Mouse (Mus musculus) erythroid progenitor cell, adult 5-6 weeks (primary cell): ENCODE measurements around the gene Krtap4-13. TPM values are rescaled to one million over a fixed set of nuclear protein-coding genes. Genes with fewer than 3 reads are reported as not detected.
"Not testable (repeated sequence)": the region's sequence is repeated elsewhere in the genome, so short reads cannot be mapped to it uniquely, and the experiment has no call there.

Experiments used
- ATAC-seq: replicated peaks from 2 replicates; pipeline ENCODE4 v1.8.0; 2016; ENCODE audit warnings: moderate number of reproducible peaks, mild to moderate bottlenecking, moderate TSS enrichment, inconsistent platforms; ENCODE audit not compliant: poor library complexity, low FRiP score, severe bottlenecking
- total RNA-seq, 2 experiments: library from RNA; stranded (forward) in 1 of 2; stranded (reverse) in 1 of 2; fragments of 150-400 nt in 1 of 2; fragments of 186-747, 209-891 nt in 1 of 2; gene quantifications; 2 replicates each; pipeline versions ENCODE4 v1.2.3 to v1.2.4; 2015 to 2017; ENCODE audit warnings: low replicate concordance in 2 of 2

Krtap4-13 gene
- not detected in 2 replicates for total RNA-seq (2015; ENCODE audit: low replicate concordance)
- total RNA-seq (2017; ENCODE audit: low replicate concordance) = not detected in 2 replicates

DNA sequence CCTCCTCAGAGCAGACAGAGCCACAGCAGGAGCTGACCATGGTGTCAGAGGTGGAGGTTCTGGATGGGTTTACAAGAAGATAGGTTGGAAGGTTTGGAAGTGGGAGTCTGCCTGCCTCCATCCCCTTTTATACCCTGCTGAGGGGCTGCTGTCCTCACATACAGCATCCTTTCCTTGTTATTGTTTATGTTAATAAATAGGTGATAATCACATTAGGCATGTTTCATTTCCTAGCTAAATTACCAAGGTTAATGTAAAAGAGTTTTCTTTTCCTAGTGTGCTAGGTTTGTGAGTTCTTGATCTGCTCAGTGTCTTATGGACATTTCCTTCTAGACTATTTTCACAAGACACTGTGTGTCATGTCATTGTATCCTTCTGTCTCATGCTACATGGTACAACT, at the start of gene Krtap4-13:
Gene Krtap4-13 (minus strand): TSS at position 101 of the 400 bp plus-strand sequence.
- not testable (repeated sequence) for ATAC-seq

DNA sequence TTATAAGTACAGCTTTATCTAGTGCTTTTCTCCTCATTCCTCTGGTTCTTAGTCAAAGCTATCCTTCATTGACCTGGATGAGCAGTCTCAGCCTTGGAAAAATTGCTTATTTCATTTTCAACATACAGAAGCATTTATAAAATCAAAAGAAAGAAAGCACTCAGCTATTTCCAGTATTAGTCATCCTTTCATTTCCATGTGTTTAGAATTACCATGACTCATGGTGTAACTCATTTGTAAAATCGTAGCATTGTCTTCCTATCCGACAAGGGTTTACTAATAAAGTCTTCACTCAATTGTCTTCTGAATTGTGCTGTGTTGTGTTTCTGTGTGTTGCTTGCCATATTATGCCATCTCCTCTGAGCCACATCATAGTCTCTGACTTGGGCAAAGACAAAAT, 49.1 kb upstream of the Krtap4-13 start:
- no peak for ATAC-seq

DNA sequence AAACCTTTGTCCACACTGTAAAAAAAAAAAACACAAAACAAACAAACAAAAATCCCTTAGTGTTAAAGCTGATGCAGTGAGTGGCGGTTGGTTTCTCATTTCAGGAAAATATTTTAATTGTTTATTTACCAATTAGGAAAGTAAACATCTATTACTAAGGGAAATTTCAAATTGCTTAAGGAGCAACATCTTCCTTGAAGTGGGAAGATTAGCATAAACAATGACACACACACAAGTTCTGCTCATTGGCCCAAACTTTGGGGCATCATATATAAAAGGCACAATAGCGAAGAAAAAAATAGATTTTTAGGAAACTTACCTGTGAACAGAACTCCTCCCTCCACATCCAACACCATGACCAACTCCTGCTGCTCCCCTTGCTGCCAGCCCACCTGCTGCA, 47.9 kb upstream of the Krtap4-13 start, which contains the start of gene Gm11568:
Gene Gm11568 (plus strand): TSS at position 301 of the 400 bp plus-strand sequence.
- no peak for ATAC-seq

DNA sequence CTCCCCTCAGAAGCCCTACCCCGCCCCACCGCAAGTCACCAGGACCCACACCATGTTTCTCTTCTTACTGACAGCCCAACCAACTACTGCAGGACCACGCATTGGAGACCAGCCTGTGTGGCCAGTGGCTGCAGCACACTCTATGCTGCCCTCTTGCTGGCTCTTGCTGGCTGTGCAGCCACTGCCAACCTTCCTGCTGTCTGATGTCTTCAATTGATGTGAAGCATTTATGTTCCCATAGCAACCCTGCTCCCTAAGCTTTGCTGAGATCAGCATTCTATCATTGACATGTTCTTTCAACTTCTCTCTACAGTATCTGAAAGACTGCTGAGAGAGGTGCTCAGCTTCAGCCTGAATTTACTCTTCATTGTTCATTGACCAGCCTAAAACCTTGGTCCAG, 44.4 kb upstream of the Krtap4-13 start:
- ATAC-seq = no peak

DNA sequence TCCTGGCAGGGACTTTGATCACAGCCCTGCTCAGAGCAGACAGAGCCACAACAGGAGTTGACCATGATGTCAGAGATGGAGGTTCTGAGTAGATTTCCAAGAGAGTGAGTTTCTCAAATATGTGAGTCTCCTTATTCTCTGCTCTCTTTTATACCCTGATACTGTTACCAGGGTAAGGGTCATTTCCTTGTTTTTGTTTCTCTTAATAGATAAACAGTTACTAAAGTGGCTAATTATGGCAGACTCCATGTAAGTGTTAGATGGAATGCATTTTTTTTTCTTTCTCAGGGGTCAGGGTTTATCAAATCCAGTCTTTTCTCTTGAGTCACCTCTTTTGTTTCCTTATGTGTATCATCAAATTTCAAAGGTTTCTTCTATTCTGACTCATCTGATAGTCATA, 41.8 kb upstream of the Krtap4-13 start, which contains the start of gene Krtap4-16:
Gene Krtap4-16 (minus strand): TSS at position 101 of the 400 bp plus-strand sequence.
- no peak for ATAC-seq

DNA sequence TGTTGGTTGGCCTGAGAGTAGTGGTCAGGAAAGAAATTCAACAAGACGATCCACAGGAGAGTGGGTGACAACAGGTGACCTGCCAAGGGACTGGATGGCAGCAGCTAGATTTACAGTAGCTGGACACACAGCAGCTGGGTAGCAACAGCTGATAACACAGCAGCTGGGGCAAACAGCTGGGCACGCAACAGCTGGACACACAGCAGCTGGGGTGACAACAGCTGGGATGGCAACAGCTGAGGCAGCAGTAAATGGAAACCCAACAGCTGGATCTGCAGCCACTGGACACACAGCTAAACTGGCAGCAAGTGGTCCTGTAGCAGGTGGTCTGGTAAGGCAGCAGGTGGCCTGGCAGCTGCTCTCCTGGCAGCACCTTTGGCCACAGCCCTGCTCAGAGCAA, 37.1 kb upstream of the Krtap4-13 start:
- no peak for ATAC-seq

DNA sequence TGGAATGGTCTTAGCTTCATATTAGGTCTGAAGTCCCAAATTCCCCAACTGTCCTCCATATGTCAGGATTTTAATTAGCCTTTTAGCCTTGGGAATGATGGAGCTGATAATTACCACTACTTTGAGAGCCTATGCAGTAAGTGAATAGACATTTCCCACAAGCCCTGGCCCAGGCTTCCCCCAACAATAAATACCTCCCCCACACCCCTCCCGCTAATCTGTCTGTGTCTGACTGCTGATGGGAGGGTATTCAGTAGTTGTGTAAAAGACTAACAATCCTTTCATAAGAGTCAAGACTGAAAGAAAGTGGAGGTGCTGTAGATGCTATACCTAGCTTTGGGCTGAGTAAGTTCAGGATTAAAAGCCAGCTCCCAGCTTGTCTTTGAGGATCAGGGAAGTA, 32.5 kb upstream of the Krtap4-13 start:
- no peak for ATAC-seq

DNA sequence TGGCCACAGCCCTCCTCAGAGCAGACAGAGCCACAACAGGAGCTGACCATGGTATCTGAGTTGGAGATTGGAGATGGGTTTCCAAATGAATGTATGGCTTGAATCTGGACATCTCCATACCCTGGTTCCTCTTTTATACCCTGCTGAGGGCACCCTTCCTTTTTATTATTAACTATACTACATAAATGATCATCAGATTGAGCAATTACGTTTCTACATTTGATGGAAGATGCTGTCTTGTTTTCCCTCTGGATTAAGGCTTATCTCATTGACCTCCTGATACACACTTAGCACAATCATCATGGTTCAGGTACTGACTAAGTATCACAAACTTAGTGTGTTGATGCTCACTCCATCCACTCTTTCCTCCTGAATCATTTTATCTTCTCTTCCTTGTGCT, 28.3 kb upstream of the Krtap4-13 start, which contains the start of gene 2300003K06Rik:
Gene 2300003K06Rik (minus strand): TSS at position 101 of the 400 bp plus-strand sequence.
- ATAC-seq = no peak

DNA sequence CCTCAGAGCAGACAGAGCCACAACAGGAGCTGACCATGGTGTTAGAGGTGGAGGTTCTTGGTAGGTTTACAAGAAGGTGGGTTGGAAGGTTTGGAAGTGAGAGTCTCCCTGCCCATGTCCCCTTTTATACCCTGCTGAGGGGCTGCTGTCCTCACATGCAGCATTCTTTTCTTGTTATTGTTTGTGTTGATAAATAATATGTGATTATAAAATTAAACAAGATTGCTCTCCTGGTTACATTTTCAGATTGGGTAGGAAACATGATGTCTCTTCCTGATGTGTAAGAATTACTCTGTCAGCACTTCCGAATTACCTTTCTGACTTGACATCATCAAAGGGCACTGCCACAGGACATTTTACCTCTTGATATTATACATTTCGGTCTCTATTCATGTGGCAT, 5.9 kb upstream of the Krtap4-13 start, which contains the start of gene Gm11564:
Gene Gm11564 (minus strand): TSS at position 101 of the 400 bp plus-strand sequence.
- ATAC-seq = not testable (repeated sequence)

DNA sequence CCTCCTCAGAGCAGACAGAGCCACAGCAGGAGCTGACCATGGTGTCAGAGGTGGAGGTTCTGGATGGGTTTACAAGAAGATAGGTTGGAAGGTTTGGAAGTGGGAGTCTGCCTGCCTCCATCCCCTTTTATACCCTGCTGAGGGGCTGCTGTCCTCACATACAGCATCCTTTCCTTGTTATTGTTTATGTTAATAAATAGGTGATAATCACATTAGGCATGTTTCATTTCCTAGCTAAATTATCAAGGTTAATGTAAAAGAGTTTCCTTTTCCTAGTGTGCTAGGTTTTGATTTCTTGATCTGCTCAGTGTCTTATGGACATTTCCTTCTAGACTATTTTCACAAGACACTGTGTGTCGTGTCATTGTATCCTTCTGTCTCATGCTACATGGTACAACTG, 5.3 kb downstream of the Krtap4-13 start, which contains the start of gene Gm11554:
Gene Gm11554 (minus strand): TSS at position 101 of the 400 bp plus-strand sequence.
- not testable (repeated sequence) for ATAC-seq

DNA sequence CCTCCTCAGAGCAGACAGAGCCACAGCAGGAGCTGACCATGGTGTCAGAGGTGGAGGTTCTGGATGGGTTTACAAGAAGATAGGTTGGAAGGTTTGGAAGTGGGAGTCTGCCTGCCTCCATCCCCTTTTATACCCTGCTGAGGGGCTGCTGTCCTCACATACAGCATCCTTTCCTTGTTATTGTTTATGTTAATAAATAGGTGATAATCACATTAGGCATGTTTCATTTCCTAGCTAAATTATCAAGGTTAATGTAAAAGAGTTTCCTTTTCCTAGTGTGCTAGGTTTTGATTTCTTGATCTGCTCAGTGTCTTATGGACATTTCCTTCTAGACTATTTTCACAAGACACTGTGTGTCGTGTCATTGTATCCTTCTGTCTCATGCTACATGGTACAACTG, 10.9 kb downstream of the Krtap4-13 start, which contains the start of gene Gm11569:
Gene Gm11569 (minus strand): TSS at position 101 of the 400 bp plus-strand sequence.
- ATAC-seq = not testable (repeated sequence)

DNA sequence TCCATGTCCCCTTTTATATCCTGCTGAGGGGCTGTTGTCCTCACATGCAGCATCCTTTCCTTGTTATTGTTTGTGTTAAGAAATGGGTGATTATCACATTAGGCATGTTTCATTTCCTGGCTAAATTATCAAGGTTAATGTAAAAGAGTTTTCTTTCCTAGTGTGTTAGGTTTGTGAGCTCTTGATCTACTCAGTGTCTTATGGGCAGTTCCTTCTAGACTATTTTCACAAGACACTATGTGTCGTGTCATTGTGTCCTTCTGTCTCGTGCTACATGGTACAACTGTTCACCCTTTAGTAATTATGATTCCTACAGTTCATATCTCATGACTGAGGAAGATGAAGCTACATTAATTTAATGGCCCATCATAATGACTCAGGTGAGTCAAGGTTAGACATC, 16.3 kb downstream of the Krtap4-13 start, which contains the start of gene Gm11596:
Gene Gm11596 (minus strand): TSS at position 101 of the 400 bp plus-strand sequence.
- no peak for ATAC-seq

DNA sequence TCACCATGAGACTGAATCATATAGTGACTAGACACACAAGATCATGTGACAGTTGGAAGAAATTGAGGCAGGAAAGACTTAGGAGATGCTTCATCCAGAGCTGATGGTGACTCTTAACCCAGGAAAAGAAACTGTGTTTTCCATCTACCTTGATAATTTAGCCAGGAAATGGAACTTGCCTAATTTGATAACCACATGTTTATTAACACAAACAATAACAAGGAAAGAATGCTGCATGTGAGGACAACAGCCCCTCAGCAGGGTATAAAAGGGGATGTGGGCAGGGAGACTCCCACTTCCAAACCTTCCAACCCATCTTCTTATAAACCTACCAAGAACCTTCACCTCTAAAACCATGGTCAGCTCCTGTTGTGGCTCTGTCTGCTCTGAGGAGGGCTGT, 24.8 kb downstream of the Krtap4-13 start, which contains the start of gene Krtap4-9:
Gene Krtap4-9 (plus strand): TSS at position 301 of the 400 bp plus-strand sequence.
- not testable (repeated sequence) for ATAC-seq

DNA sequence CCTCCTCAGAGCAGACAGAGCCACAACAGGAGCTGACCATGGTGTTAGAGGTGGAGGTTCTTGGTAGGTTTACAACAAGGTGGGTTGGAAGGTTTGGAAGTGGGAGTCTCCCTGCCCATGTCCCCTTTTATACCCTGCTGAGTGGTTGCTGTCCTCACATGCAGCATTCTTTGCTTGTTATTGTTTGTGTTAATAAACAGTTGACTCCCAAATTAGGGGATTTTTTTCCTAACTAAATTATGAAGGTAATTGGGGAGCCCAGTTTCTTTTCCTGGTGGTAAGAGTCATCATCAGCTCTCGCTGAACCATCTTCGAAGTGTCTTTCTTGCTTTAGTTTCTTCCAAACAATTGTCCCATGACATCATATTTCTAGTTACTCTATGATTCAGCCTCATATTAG, 29.1 kb downstream of the Krtap4-13 start, which contains the start of gene Krtap4-8:
Gene Krtap4-8 (minus strand): TSS at position 101 of the 400 bp plus-strand sequence.
- ATAC-seq = no peak

DNA sequence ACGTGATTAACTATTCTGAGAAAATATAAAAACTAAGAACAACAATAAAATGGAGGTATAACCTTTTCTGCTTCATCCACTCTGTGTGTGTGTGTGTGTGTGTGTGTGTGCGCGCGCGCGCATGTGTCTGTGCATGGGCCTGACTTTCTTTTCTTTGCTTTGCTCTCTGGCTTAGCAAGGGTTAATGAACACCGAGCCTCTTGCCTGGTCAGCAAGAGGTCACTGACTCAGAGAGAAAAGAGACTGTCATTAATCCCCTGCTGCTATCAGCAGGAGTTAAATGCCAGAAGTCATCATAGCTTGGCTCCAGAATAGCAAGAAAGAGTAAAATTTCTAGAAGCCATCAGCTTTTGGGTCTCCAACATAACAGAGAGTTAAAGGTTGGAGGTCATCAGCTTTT, 31.3 kb downstream of the Krtap4-13 start:
- ATAC-seq = no peak

DNA sequence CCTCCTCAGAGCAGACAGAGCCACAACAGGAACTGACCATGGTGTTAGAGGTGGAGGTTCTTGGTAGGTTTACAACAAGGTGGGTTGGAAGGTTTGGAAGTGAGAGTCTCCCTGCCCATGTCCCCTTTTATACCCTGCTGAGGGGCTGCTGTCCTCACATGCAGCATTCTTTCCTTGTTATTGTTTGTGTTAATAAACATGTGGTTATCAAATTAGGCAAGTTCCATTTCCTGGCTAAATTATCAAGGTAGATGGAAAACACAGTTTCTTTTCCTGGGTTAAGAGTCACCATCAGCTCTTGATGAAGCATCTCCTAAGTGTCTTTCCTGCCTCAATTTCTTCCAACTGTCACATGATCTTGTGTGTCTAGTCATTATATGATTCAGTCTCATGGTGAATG, 36.9 kb downstream of the Krtap4-13 start, which contains the start of gene Gm11595:
Gene Gm11595 (minus strand): TSS at position 101 of the 400 bp plus-strand sequence.
- not testable (repeated sequence) for ATAC-seq

DNA sequence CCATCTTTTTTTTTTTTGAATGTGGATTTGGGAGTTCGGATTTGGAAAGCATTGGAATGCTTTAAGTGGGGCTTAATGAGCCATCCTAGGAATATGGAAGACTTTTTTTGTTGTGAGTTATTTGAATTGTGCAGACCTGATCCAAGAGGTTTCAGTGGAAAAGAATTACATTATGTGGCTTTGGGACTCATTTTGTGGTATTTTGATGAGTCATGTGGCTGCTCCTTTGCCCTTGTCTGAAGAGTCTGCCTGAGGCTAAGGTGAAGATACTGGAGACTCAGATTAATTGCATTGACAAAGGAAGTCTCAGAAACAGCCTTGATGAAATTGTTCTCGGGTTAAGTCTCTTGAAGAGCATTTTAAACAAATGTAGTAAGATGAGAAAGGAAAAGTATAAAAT, 41.3 kb downstream of the Krtap4-13 start:
- ATAC-seq = no peak
